Mouse (Mus musculus): ENCODE results near the gene 4932438H23Rik. TPM values are rescaled to one million over a fixed set of nuclear protein-coding genes. Genes with fewer than 3 reads are reported as not detected.

4932438H23Rik gene
- polyA plus RNA-seq, 1 experiment from 2014 or later: not detected

DNA sequence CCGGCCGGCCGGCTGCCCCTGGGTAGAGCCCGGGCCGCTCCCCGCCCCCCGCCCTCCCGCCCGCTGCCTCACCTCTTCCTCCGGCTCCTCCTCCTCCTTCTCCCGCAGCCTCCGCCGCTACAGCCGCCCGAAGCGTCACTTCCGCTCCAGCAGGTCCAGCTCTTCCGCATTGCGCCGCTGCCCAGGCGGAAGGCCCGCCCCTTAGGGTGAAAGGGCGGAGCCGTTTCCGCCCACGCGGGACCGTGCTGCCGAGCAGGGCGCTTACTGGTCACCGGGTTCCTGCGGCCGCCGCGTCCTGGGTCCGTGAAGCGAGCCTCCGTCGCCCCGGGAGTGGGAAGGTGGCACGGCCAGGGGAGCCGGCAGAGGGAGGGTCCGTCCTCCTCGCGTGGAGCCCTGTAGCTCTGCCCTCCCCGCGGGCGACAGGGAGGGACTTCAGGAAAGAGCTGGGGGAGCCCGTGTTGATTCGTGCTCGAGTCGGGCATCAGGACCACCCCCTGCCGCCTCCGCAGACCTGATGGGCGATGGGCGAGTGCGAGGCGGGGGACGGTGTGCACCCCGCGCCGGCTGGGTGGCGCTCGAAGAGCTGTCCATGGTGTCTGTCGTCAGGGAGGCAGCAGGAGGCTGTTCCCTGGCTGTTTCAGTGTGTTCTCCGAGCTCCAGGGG lies 83.8 kb downstream of the 4932438H23Rik start, which contains the start of gene Synj1:
Synj1 (minus strand) TSS at position 288 of the 663 bp plus-strand sequence.
- peaks cover 13% of the 10 kb centered on the region for H3K4me1 ChIP-seq (ENCODE audit: control insufficient read depth, insufficient read depth, low read length)
- no peaks in the 10 kb centered on the region for H3K27me3 ChIP-seq (ENCODE audit: control insufficient read depth, insufficient read depth, low read length)
- peak within 1 kb of the TSS; percentile 93 for H3K4me2 ChIP-seq (ENCODE audit: low read depth, low read length)
- peak within 1 kb of the TSS; percentile 76 for H3K4me3 ChIP-seq (ENCODE audit: low read length)
- peak within 1 kb of the TSS; percentile 82 for H3K9ac ChIP-seq (ENCODE audit: low read length)
- ATAC-seq (replicated peaks; ENCODE audit: extremely low read depth, insufficient read depth, low FRiP score): peak; percentile 97
- H3K36me3 ChIP-seq (ENCODE audit: control insufficient read depth, insufficient read depth): peaks cover 18% of the 10 kb centered on the region
- no peaks in the 10 kb centered on the region for H3K9me3 ChIP-seq (replicated peaks; ENCODE audit: control insufficient read depth, low read length)
- under 1% methylated on average over 63 of the region's 66 CpGs for WGBS
- peak within 1 kb of the TSS; percentile 84 for H3K27ac ChIP-seq (ENCODE audit: low read length)

DNA sequence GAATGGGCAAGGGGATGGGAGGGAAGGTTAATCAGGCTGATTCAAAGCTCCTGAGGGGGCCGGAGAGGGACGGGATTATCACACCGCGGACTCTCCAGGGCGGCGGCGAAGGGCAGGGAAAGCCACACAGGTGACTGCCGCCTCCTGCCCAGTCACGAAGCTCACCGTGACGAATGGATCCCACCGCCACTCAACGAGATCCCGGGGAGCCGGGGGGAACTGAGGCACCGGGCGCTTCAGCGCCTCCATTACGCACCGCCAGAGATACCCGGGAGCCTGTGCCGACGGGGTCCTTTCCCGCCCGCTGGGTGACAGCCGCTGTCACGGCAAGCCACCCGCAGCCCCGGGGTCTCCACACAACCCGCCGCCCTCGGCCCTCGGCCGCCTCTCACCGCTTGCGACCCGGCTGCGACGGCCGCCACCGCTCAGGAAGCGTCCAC lies 84.3 kb downstream of the 4932438H23Rik start:
- H3K9ac ChIP-seq (ENCODE audit: low read length): peak overlapping the region; percentile 82
- 0% methylated on average over 35 of the region's 42 CpGs for WGBS
- peaks cover 13% of the 10 kb centered on the region for H3K4me1 ChIP-seq (ENCODE audit: control insufficient read depth, insufficient read depth, low read length)
- H3K4me3 ChIP-seq (ENCODE audit: low read length): peak overlapping the region; percentile 76
- H3K9me3 ChIP-seq (replicated peaks; ENCODE audit: control insufficient read depth, low read length): no peaks in the 10 kb centered on the region
- peak overlapping the region; percentile 84 for H3K27ac ChIP-seq (ENCODE audit: low read length)
- peak; percentile 30 for ATAC-seq (replicated peaks; ENCODE audit: extremely low read depth, insufficient read depth, low FRiP score)
- H3K36me3 ChIP-seq (ENCODE audit: control insufficient read depth, insufficient read depth): peaks cover 13% of the 10 kb centered on the region
- no peaks in the 10 kb centered on the region for H3K27me3 ChIP-seq (ENCODE audit: control insufficient read depth, insufficient read depth, low read length)
- peak overlapping the region; percentile 93 for H3K4me2 ChIP-seq (ENCODE audit: low read depth, low read length)

DNA sequence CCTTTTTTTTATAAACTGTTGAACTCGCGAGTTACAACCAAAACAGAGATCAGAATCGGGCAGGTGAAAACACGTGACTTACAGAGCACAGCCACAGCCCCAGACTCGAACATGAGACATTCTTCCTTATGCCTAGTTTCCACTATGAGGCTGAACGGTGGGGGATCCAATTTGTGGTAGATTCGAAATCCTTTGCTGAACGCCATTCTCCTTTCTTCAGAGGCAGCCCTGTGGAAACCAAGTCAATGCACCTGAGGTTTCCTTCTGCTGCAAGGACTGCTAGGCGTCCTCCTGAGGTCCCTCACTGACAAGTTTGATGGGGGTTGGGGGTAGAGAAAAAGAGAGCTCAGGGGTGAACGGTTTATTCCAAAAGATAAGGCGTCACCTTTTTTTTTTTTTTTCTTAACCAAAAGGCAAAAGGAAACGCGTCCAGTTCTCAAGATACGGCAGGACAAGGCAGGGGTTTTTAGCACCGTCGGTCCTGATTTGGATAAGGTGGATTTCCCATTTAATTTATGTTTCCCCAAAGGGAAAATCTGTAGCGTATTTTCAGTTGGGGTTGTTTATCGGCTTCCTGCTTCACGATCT lies 84.9 kb downstream of the 4932438H23Rik start:
- no peaks in the 10 kb centered on the region for H3K9me3 ChIP-seq (replicated peaks; ENCODE audit: control insufficient read depth, low read length)
- H3K27ac ChIP-seq (ENCODE audit: low read length): peak overlapping the region; percentile 84
- peak overlapping the region; percentile 76 for H3K4me3 ChIP-seq (ENCODE audit: low read length)
- ATAC-seq (replicated peaks; ENCODE audit: extremely low read depth, insufficient read depth, low FRiP score): no peak
- WGBS: under 1% methylated on average over 19 of the region's 19 CpGs
- H3K27me3 ChIP-seq (ENCODE audit: control insufficient read depth, insufficient read depth, low read length): no peaks in the 10 kb centered on the region
- H3K36me3 ChIP-seq (ENCODE audit: control insufficient read depth, insufficient read depth): peaks cover 7% of the 10 kb centered on the region
- peak overlapping the region; percentile 82 for H3K9ac ChIP-seq (ENCODE audit: low read length)
- H3K4me1 ChIP-seq (ENCODE audit: control insufficient read depth, insufficient read depth, low read length): peaks cover 13% of the 10 kb centered on the region
- H3K4me2 ChIP-seq (ENCODE audit: low read depth, low read length): peak overlapping the region; percentile 93

DNA sequence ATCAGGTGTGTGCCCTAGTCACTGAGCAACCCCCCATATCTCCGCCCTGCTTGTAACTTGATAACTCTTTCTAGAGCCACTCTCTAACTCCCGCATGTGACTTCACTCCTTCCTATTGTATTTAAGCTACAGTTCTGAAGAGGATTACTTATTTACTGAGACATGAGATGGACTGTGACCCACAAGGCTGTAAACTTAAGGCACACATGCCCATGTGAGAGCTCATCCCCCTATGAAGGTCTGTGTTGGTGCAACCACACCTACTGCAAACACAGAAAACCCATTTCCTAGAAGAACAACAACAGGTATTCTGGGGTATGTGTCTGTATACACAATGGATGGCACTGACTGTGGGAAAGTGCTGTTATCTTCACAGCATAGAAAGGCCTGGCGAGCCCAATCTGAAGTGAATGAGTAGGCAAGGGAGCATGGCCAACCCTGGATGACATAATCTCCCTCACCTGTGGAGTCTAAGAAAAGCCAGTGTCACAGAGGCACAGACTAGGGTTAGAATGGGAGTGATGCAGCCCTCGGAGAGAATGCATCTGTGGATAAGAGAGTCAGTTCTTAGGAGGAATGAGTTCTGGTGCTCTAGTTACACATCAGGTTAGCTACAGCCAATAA lies 89.9 kb downstream of the 4932438H23Rik start:
- no peak overlapping the region for H3K4me2 ChIP-seq (ENCODE audit: low read depth, low read length)
- no peak overlapping the region for H3K9ac ChIP-seq (ENCODE audit: low read length)

More for the DNA sequence above, 89.9 kb downstream of the 4932438H23Rik start:
- Histone ChIP-seq H3K27me3 (ENCODE audit: control insufficient read depth, insufficient read depth, low read length) (no peaks in the 10 kb centered on the region), H3K9me3 (replicated peaks; ENCODE audit: control insufficient read depth, low read length) (no peaks in the 10 kb centered on the region), H3K4me3 (ENCODE audit: low read length) (no peak overlapping the region), H3K27ac (ENCODE audit: low read length) (no peak overlapping the region), H3K4me1 (ENCODE audit: control insufficient read depth, insufficient read depth, low read length) (peaks cover 8% of the 10 kb centered on the region), H3K36me3 (ENCODE audit: control insufficient read depth, insufficient read depth) (no peaks in the 10 kb centered on the region)
- WGBS: 73% methylated on average over 4 of the region's 4 CpGs
- ATAC-seq (replicated peaks; ENCODE audit: extremely low read depth, insufficient read depth, low FRiP score): no peak

Other genes starting within 250 kb of the 4932438H23Rik start
- gene Cfap298, start 160.0 kb downstream of the 4932438H23Rik start, polyA plus RNA-seq (2015; fragmentation: Nextera tagmentation; extraction: Ambion mirVana): 48.2 and 54.4 TPM in 2 replicates
- 10.8 and 11.2 TPM in 2 replicates for gene Synj1, start 83.8 kb downstream of the 4932438H23Rik start, polyA plus RNA-seq (2015; fragmentation: Nextera tagmentation; extraction: Ambion mirVana)
- 40.6 and 43.4 TPM in 2 replicates for gene Paxbp1, start 50.6 kb downstream of the 4932438H23Rik start, polyA plus RNA-seq (2015; fragmentation: Nextera tagmentation; extraction: Ambion mirVana)
- gene Olig2, start 130.3 kb upstream of the 4932438H23Rik start, polyA plus RNA-seq (2015; fragmentation: Nextera tagmentation; extraction: Ambion mirVana): not detected in 2 replicates
- gene Olig1, start 174.7 kb upstream of the 4932438H23Rik start, polyA plus RNA-seq (2015; fragmentation: Nextera tagmentation; extraction: Ambion mirVana): 0.07 and 0.09 TPM in 2 replicates

Data from heart, embryonic 16.5 days (tissue).